Mouse (Mus musculus): ENCODE results near the gene Esrrg.

The Esrrg gene

GRCm38 (mm10) chr1:187836384-187836783 lies 227.8 kb downstream of the Esrrg start:
- DNase-seq: peak; percentile 19

- no peak for DNase-seq
Observed at GRCm38 (mm10) chr1:187836876-187837275, 228.3 kb downstream of the Esrrg start.

GRCm38 (mm10) chr1:187841629-187842028 lies 233.0 kb downstream of the Esrrg start:
- DNase-seq: no peak

- DNase-seq: no peak
Observed at GRCm38 (mm10) chr1:187842702-187843101, 234.1 kb downstream of the Esrrg start.

GRCm38 (mm10) chr1:187854148-187854547 lies 245.6 kb downstream of the Esrrg start:
- no peak for DNase-seq

GRCm38 (mm10) chr1:187862339-187862738 lies 253.7 kb downstream of the Esrrg start:
- DNase-seq: no peak

- DNase-seq: no peak
Observed at GRCm38 (mm10) chr1:187868427-187868826, 259.8 kb downstream of the Esrrg start.

GRCm38 (mm10) chr1:187872208-187872607 lies 263.6 kb downstream of the Esrrg start:
- no peak for DNase-seq

- no peak for DNase-seq
Observed at GRCm38 (mm10) chr1:187872744-187873143, 264.2 kb downstream of the Esrrg start.

GRCm38 (mm10) chr1:187873770-187874169 lies 265.2 kb downstream of the Esrrg start:
- no peak for DNase-seq

- DNase-seq: no peak
Observed at GRCm38 (mm10) chr1:187887270-187887669, 278.7 kb downstream of the Esrrg start.

GRCm38 (mm10) chr1:187888142-187888541 lies 279.6 kb downstream of the Esrrg start:
- no peak for DNase-seq

GRCm38 (mm10) chr1:187889096-187889495 lies 280.5 kb downstream of the Esrrg start:
- DNase-seq: no peak

GRCm38 (mm10) chr1:187891262-187891661 lies 282.7 kb downstream of the Esrrg start:
- DNase-seq: no peak

- DNase-seq: no peak
Observed at GRCm38 (mm10) chr1:187895459-187895858, 286.9 kb downstream of the Esrrg start.

- DNase-seq: no peak
Observed at GRCm38 (mm10) chr1:187896291-187896690, 287.7 kb downstream of the Esrrg start.

- DNase-seq: no peak
Observed at GRCm38 (mm10) chr1:187896910-187897309, 288.3 kb downstream of the Esrrg start.

GRCm38 (mm10) chr1:187899541-187899940 lies 290.9 kb downstream of the Esrrg start:
- DNase-seq: no peak

GRCm38 (mm10) chr1:187900756-187901155 lies 292.2 kb downstream of the Esrrg start:
- DNase-seq: no peak

- DNase-seq: peak; percentile 19
Observed at GRCm38 (mm10) chr1:187902176-187902575, 293.6 kb downstream of the Esrrg start.

GRCm38 (mm10) chr1:187904731-187905130 lies 296.1 kb downstream of the Esrrg start:
- no peak for DNase-seq

GRCm38 (mm10) chr1:187907407-187907806 lies 298.8 kb downstream of the Esrrg start:
- DNase-seq: no peak

- peak; percentile 6 for DNase-seq
Observed at GRCm38 (mm10) chr1:187907871-187908270, 299.3 kb downstream of the Esrrg start.

- DNase-seq: no peak
Observed at GRCm38 (mm10) chr1:187910718-187911117, 302.1 kb downstream of the Esrrg start.

GRCm38 (mm10) chr1:187911201-187911600 lies 302.6 kb downstream of the Esrrg start:
- no peak for DNase-seq

GRCm38 (mm10) chr1:187918303-187918702 lies 309.7 kb downstream of the Esrrg start:
- DNase-seq: no peak

Data from kidney, adult 9 months (tissue).